Mouse (Mus musculus): ENCODE results near the gene Nradd.

The Nradd gene

DNA sequence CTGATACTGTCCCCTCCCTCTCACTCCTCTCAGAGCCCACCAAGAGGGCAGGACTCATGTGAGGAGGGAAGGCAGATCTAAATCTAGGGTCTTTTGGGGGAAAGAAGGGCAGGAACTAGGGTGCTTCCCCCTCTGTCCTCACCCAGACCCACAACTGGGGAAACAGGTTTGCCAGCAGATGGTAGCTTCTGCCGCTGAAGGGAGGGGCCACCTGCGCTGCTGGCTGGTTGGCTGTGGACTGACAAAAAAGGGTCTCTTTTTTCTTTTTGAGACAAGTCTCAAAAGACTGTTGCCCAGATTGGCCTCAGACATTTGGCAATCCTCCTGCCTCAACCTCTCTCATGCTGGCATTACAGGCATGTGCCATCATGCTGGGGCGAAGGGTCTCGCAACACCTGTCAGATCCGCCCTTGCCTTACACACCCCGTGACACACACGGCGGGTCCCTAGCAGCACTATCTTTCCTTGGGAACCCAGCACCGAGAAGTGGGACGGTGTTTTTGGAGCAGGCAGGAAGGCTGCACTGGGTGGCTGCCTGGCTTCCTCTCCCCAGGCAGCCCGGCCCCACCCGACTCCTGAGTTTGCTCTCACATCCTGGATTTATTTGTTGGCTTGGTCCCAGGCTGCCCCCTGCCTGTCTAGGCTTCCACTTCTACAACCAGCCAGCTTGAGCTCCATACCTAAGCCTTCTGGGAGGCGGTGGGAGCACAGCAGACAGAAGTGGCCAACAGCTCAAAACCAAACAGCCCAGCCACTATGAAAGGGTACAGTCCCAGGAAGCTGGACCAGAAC, 27.9 kb upstream of the Nradd start:
- no peak for DNase-seq

DNA sequence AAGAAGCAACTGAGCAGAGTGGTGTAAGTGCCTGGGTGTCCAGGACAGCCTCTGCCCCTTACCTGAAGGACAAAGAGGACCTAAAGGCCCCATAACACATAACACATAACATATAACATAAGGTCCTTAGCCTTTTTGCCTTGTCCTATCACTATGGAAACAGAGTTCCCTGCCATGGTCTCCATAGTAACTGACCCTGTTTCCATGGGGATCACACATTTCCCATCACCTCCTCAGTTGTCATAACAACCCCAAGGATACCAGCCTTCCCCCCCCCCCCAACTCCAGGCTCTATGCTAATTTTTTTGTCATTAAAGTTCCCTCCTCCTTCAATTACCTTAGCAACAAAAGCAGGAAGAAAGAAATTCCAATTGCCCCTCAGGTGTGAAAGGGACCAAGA, 25.5 kb upstream of the Nradd start:
- DNase-seq = no peak

DNA sequence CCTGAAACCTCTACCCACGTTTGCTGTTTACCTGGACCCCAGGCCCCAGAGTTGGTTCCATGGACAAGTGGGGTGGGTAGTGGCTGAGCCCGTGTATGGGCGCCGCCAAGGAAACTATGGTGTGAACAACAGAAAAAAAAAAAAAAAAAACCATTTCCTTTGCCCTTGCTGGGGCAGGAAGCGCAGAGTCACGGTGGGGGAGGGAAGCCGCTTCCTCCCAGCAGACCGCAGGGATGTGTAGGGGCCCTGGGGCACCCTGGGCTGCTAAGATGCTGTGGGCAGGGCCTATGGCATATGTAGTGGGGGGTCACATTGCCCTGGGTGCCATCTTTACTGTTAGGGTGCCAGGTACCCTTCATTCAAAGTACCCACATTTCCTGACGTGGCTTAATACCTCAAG, 21.0 kb upstream of the Nradd start:
- no peak for DNase-seq

DNA sequence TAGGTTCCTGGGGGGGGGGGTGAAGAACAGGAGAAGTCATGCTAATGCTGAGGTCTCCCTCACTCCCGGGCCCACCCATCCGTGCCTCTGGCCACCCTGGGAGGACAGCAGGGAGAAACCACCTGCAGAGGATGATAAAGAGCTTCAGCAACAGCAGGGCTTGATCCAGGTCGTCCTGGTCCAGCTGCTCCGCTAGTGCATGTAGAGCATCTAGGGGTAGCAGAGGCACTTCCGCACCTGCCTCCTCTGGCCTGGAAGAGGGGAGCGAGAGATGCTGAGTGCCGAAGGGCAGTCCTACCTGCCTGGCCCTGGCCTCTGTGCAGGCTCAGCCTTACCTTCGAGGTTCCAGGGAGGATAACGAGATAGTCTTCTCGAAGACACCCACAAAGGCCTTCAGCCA, 20.0 kb upstream of the Nradd start:
- no peak for DNase-seq

DNA sequence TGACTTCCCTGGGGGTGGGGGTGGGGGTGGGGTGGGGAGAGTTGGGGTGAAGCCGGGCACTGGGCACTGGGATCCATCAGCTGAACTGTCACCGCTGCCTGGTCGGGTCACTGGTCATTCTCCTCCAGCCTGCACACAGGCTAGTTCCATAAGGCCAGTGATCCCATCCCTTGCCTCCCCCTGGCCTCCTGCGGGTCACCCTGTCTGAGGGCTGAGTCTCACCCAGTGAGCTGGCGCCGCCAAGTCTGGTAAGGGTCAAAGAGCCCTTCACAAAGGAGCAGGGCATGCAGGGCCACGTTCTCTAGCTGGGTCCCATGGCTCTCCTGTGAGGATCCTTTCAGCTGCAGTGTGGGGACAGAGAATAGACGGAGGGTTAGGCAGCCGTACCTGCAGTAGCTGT, 19.5 kb upstream of the Nradd start:
- DNase-seq = no peak

DNA sequence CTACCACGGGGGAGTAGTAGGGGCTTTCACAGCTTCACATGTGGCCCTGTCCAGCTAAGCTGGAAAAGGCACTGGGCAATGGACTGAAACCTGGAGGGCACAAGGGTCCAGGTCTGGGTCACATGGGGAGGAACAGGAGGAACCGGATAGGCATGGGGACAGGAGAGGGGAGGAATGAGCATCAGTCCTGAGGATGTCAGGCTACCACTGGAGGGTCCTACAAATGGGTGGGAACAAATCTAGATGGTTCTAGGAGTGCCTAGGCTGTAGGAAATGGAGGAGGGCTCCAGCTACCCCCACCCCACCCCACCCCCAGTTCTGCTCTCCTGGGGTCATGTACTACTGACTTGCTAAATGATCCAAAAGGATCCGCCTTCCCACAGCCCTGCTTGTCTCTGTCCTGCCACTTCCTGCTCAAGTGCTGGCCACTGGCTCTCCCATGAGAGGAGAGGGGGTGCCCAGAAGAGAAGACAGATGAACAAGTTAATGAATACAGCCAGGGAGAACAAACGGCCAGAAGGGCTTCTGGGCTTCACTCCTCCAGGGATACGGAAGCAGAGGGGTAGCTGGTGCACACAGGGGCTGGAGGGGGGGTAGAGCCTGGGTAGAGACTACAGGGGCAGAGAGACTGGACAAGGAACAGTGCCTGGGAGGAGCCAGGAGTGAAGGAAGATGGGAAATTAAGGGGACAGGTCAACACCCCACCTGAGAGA, 18.7 kb upstream of the Nradd start:
- no peak for DNase-seq

DNA sequence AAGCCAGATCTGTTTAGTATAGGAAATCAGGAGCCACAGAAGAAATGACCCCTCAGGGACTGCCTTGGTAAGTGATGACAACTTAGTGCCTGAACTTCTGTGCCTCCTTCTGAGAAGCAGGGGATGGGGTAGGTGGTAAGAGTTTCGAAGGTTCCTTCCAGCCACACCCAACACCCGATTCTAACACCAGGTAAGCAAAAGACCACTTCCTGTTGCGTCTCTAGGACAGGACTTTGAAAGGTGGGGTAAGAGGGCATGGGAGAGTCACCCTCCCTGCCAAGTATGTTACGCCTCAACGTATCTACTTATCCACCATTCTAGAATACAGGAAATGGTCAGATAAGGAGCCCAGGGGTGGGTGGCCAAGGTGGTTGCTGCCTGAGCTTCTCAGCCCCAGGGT, 16.8 kb upstream of the Nradd start:
- DNase-seq = no peak

DNA sequence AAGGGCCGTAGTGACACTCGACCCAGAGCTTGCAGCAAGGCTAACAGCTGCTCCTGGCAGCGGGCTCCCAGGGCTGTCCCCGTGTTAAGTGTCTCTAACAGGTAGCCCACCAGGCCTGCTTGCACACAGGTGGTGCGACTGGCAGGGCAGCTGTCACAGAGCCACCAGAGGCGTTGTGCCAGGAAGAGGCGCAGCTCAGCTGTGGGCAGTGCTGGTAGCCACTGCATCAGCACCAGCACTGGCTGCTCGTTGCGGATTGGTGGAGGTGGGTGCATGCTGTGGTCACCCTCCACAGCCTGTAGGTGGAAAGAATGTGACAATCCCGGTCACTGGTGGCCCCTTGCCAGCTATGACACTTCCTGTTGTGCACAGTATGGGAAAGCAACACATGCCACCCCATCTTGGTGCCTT, 14.4 kb upstream of the Nradd start:
- DNase-seq = peak; percentile 57

DNA sequence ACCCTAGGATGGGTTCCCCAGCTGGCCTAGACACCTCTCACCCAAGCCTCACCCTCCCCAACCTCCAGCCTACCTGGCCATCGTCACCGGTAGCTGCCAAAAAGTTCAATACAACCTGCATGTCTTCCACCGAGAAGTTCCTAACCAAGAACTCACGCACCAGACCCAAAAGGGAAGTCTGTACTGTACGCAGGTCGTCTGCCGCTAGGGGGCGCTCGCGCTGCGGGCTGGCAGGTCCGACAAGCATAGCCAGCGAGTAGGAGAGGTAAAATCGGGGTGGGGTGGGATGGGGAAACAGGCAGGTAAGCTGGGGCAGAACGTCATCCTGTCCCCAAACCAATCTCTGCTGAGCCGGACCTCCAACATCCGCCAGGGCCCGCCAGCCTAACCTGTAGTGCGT, 11.0 kb upstream of the Nradd start:
- DNase-seq = peak; percentile 84

DNA sequence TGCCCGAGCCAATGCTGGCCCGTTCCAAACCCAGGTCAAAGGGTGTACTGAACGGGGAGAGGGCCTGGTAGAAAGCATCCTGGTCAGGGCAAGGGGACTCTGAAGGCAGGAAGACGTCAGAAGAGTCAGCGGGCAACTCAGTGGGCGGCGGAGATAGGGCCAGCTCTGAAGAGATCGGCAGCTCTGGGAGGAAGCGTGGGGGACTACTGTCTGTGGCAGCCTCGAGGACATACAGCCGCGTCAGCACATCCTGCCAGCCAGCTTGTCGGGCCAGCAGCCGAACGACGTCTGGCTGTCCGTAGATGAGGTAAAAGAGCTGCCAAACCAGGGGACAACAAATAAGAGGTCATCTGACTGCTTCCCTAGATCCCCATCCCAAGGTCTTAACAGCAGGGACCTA, 9.6 kb upstream of the Nradd start:
- DNase-seq = no peak

DNA sequence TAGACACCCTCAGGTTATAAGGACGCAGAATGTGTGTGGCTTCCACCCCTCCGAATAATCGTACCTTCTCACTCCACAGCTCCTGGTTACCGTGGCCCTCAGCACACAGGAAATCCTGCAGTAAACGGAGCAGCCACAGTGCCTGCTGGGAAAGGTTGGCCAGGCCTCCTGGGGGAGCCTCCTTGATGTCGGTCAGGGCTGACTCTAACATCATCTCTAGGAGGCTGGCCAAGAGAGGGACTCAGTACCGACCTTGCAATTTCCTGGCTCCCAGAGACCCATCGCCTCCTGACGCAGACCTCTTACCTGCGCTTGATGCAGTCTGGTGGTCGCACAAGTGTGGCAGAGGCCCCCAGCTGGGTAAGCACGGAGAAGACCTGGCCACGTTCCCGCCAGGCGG, 8.4 kb upstream of the Nradd start:
- DNase-seq = no peak

DNA sequence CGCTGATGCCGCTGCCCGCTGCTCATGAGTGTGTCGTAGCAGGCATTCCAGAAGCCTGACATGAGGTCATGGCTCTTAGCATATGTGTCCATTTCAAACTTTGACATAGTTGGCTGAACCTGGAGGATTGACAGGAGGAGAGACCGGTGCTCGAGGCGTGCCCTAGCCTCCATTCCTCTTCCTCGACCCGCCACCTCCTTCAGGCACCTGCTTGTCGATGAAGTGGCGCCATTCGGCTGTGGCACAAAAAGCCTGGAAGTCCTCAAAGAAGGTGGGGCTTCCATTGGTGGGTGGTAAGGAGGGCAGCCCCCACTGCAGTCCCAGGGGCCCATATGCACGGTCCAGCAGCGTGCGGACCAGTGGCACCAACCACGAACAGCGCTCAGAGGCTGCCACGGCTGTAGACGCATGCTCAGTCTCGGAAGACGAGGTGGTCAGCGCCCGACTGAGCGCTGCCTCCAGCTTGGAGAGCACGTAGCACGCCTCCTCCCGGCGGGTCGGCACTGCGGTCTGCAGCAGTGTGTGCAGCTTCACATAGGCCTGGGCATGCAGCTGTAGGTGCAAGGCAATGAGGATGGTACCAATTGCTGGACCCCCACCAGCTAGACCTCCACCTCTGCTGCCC, 7.5 kb upstream of the Nradd start:
- no peak for DNase-seq

DNA sequence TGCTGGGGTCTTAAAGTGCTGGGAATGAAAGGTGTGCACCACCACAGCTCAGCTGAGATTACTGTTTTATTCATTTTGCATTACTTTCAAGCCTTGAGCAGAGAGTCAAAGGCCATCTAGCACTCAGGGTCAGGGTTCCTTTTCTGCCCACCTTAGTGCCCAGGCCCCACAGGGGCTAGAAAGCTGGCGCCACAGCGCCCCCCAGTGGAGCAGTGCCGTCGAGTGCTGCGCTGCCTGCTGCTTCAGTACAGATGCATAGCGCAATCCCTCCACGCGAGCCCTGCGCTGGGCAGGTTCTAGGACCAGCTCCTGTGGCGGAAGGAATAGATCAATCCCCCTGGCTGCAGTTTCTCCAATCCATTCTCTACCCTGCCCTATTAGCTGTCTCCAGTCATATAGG, 6.9 kb upstream of the Nradd start:
- no peak for DNase-seq

DNA sequence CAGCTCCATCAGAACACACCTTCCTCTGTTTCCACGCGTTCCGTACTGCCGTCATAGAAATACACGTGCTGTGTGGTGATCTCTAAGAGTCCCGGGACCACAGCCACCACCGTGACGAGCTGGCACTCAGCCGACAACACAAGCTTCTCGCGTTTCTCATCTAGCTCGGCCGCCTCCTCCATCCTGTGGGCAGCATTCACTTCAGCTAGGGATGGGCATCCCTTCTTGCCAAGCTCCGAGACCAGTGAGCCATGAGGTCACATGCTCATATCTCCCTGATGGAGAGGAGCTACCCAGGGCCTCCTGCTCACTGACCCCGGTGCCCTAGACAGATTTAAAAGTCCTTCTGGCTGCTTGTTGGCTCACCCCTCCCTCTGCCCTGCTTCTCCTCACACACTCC, 5.9 kb upstream of the Nradd start:
- no peak for DNase-seq

DNA sequence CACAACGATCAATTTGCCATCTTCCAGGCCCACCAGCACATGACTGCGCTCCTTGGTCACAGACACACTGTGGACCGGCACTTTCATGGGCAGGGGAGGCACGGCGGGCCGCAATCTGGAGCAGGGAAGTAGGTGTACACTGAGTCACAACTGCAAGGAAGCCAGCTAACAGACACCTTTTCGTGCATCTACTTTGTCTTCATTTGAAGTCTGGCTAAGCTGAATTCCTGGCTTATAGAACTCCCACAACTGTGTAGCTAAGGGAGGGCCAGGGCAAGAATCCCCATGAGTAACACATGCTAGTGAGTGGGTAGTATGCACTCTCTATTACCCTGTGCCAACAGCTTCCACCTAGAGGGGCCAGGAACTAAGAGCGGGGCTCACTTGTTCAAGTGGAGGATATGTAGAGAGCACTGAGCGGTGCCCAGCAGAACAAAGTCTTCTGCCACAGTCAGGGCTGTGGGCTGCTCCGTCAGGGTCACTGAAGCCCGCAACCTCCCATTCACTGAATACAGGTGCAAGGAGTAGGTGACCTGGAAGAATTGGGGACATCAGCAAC, 1.2 kb upstream of the Nradd start:
- DNase-seq = no peak

DNA sequence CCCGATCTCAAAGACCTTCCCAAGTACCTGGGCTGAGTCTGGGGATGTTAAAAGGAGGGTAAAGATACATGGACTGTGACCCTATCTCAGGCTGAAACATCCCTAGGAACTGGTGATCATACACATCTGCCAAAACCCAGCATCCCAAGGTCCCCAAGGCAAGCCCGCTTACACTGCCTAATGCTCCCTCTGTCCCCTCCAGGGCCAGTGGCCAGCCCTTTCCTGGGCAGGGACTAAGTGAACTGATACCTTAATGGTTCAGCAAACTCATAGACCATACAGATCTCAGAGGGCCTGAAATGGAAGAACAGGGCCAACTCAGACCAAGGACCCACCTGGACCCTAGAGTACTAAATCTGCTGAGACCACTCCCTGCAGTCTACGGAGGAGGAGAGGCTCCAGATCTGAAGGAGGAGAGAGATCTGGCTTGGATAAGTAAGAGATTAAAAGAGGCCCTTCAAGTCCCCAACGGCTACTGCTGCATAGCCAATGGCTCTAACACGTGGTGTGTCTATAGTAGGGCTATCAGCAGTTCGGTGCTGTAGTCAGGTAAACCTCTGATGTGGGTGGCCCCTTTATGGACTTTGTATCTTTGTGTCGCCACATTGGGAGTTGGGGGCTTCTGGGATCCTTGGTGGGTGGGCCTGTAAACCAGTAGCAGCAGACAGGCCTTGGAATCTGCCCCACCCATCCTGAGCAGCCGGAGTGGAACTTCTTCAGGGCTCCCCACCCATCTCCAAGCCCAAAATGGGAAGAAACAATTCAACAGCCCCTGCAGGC, 646 bp downstream of the Nradd start:
- no peak for DNase-seq

DNA sequence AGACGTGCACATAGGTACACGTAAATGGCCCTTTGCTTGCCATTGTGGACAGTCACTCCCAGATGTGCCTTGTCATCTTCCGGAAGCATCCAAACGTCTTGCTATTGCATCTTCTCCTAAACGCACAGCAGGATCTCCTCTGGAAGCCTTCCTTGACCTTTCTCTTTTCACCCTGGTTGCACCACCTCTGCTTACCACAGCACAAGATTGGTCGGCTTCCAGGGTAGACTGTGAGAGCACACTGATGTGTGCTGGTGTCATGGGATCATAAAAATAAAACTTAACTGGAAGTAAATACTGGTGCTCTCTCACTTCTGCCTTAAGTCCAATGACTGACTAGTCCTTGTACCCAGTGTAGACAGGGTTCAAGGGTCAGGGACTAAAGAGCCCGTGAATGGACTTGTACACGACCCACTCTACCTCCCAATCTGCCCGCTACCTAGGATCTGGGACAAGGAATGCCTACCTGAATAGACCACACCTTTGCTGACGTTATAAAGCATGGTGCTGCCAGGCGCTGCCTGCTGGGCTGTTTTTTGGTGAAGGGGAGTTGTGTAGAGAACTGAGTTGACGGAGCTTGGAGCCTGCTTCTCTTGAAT, 1.5 kb downstream of the Nradd start:
- no peak for DNase-seq

DNA sequence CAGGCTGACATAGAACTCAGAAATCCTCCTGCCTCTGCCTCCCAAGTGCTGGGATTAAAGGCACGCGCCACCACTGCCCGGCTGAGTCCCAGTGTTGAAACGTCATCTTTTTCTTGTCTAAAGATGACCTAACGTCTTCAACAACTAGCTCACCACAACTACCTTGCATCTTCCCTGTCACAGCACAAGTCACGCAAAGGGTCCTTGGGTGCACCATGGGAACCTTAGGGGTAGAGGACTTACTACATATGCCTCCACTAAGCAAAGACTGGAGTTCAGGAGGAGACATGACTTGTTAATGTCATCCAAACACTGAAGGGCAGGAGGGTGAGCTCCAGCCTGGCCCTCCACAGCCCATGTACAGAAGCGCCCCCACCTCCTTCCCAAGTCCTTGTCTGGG, 3.6 kb downstream of the Nradd start:
- DNase-seq = no peak

DNA sequence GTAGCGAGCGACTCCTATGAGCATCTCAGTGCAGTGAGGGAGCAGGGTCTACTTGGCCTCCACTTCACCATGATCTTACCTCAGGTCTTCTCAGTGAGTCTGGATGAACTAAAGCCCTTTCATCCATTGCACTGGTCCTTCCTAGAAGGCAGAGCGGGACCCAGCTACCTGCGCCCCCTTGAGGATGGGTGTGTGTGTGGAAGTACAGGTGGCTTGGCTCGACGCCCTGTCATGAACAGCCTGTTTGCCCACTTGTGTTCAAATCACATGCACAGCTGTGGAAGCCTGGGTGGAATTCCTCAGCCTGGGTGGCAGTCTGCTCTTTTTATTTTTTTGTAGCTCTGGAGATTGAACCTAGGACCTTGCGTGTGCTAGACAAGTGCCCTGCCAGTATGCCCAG, 4.1 kb downstream of the Nradd start:
- DNase-seq = no peak

DNA sequence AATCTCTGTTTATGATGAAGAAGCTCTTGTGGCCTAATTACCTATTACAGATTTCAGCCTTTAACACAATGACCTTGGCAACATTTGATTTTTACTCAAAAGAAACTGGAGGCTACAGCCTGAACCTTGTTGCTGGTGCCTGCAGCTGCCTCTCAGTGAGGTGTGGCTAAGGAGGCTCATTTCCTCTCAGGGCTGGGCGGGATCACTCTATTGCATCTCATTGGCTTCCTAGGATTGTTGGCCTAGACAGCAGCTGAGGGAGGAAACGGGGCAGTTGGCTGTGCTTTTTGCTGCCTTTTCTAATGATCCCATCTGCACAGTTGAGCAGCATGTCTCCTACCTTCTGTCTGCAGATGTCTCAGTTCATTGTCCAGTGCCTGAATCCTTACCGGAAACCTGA, 7.2 kb downstream of the Nradd start:
- no peak for DNase-seq

DNA sequence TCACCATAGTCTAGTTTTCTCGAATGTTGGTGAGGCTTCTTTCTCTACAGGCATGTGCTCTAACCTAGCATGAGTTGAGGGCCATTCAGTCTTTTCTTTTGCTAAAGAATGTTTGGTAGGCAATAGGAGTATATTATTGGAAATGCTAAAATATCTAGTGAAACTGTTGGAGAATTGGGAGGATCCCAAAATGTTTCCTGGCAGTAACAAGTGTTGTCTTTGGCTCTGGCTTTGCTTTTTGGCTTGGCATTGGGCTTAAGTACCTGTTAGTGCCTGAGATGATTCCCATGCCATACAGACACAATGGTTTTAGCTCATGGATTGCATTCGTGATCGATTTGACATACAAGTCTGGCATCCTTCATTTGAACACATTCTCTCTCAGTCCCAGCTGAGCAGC, 12.8 kb downstream of the Nradd start:
- DNase-seq = no peak

DNA sequence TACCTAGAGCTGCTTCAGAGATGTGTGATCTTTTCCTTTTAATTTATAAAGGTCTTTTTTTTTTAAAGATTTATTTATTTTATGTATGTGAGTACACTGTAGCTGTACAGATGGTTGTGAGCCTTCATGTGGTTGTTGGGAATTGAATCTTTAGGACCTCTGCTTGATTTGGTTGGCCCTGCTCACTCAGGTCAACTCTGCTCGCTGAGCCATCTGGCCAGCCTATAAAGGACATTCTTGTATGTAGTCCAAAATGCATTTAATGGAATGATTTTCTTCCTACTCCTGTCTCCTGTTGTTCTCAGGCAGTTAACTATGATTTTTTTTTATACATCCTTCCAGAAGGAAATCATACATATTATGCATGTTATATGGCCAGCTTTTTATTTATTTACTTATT, 40.7 kb downstream of the Nradd start:
- peak; percentile 11 for DNase-seq

DNA sequence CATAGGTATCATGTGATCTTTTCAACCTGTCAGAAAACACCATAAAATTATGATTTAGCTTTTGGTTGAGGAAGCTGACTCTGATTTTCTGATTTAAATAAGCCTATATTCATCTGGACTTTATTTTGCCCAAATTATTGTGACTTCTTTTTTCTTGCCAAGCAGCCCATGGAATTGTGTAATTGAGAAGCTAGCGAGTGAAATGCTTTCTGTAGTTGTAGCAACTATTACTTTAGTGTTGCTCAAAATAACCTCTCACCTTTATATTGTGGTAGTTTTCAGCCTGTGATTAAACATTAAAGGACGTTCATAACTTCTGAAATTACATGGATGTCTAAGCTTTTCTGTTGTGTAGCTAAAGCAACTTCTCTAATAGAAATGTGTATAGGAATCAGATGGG, 42.1 kb downstream of the Nradd start:
- DNase-seq = no peak

Data from cerebellum, adult 11 months (tissue).